Mouse (Mus musculus): ENCODE data around the gene Nfkbie.

Nfkbie gene

GRCm38 (mm10) chr17:45557998-45558862, 2.7 kb downstream of the Nfkbie start:
- in situ Hi-C loops (cut with MboI; ENCODE audit: low sequenced_read_pairs) = no loop called here

- in situ Hi-C loops (cut with MboI; ENCODE audit: low sequenced_read_pairs) = no loop called here
These were observed 4.4 kb downstream of the Nfkbie start for GRCm38 (mm10) chr17:45559732-45560525.

- in situ Hi-C loops (cut with MboI; ENCODE audit: low sequenced_read_pairs) = no loop called here
These were observed 7.7 kb downstream of the Nfkbie start for GRCm38 (mm10) chr17:45563216-45563615.

DNA sequence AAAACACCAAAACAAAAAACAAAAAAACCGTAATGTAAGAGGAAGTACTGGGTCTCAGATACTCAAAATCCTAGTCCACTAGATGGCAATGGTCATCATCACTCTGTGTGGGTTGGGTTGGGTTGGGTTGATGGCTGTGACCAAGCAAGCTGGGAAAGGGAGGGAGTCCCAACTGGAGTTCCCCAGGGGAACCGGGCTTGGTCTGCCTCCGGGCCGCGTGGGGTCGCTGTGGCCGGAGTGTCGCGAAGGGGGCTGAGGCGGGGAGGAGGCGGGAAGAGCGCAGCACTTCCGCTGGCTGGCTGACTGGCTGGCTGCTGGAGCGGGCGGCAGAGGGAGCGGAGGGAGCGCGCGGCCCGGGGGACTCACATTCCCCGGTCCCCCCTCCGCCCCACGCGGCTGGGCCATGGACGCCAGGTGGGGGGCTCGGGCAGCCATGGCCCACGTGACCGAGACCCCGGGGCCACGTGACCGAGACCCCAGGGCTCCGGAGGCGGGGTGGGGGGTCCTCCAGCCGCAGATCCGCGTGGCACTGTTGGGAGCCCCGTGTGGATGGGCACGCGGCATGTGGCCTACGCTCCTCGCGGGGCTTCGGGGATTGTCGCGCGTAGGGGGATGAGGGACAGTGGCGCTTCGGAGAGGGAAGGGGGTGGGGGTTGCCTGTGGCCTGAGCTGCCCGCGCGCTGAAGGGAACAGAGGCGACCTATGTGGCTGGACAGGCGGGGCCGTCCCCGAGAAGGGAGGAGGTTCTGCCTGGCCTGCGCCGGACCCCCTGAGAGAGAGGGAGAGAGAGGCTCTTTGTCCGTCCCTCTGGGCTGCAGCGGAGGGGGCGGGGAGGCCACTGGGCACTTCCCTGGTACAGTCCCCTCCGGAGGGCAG, 8.4 kb downstream of the Nfkbie start, which contains the start of gene Slc35b2:
Gene Slc35b2, plus strand, starts transcription at position 220 of the 876 bp plus-strand sequence.
- in situ Hi-C loops (cut with MboI; ENCODE audit: low sequenced_read_pairs) = no loop called here

DNA sequence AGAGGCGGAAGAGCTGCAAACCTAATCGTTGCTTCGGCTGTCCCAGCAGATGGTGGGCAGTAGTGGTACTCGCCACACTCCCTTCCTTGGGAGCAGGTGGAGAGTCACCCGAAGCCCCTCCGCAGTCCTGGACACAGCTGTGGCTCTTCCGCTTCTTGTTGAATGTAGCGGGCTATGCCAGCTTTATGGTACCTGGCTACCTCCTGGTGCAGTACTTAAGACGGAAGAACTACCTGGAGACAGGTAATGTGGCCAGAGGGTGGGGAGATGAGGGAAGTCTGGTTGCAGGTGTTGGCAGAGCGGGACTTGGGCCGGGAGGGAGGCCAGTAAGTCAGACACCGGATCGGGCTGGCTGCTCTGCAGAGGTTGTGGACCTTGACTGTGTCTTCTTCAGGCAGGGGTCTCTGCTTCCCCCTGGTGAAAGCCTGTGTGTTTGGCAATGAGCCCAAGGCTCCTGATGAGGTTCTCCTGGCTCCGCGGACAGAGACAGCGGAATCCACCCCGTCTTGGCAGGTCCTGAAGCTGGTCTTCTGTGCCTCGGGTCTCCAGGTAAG, 9.1 kb downstream of the Nfkbie start:
- in situ Hi-C loops (cut with MboI; ENCODE audit: low sequenced_read_pairs) = no loop called here

DNA sequence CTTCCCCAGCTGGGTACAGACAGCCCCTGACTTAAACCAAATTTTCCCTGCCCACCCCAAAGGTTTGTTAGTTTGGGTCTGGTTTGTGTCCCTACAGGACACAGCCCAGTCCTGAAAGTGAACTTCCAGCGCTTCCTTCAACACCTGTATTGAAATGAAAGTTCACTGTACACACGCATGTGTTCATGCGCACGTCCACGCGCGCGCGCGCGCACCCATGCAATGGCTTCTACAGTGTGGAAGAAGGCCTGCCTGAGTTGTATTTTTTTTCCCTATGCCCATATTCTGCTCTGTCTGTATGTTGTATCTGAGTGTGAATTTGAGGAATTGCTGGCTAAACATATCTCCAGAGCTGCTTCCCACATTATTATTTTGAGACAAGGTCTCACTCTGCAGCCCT, 9.6 kb downstream of the Nfkbie start:
- in situ Hi-C loops (cut with MboI; ENCODE audit: low sequenced_read_pairs) = no loop called here

GRCm38 (mm10) chr17:45566031-45566359, 10.5 kb downstream of the Nfkbie start:
- in situ Hi-C loops (cut with MboI; ENCODE audit: low sequenced_read_pairs) = no loop called here

- in situ Hi-C loops (cut with MboI; ENCODE audit: low sequenced_read_pairs) = no loop called here
These were observed 11.1 kb downstream of the Nfkbie start for GRCm38 (mm10) chr17:45566360-45567161.

DNA sequence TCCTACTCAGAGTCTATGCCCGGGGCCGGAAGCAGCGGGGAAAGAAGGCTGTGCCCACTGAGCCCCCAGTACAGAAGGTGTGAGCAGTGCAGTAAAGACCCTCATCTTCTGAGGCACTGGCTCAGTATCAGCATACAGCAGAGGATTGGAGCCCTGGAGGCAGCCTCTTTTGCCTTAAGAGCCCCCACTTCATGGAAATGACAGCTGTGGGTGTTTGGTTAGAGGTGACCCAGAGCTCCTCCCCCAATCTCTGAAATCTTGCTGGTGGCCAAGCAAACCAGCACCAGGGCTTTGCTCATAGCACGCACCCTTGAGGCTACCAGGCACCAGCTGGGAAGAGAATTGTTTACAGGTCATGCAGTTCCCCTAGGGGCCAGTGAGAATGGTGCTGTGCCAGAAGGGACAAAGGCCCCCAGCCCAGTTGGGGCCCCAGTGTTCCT, 11.7 kb downstream of the Nfkbie start:
- in situ Hi-C loops (cut with MboI; ENCODE audit: low sequenced_read_pairs) = no loop called here

DNA sequence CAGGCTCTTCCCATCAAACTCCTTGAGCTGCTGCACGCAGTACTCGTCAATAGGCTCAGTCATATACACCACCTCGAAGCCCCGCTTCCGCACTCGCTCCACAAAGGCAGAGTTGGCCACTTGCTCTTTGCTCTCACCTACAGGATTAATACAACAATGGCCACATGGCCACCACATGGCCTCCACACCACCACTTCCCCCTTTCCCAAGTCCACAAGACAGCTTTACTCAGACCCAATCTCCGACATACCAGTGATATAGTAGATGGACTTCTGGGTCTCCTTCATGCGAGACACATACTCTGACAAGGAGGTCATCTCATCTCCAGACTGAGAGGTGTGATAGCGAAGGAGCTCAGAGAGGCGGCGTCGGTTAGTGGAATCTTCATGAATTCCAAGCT, 13.5 kb downstream of the Nfkbie start:
- in situ Hi-C loops (cut with MboI; ENCODE audit: low sequenced_read_pairs) = no loop called here

GRCm38 (mm10) chr17:45569999-45570398, 14.5 kb downstream of the Nfkbie start:
- in situ Hi-C loops (cut with MboI; ENCODE audit: low sequenced_read_pairs) = no loop called here

- in situ Hi-C loops (cut with MboI; ENCODE audit: low sequenced_read_pairs) = no loop called here
These were observed 16.9 kb downstream of the Nfkbie start for GRCm38 (mm10) chr17:45572103-45573086.

GRCm38 (mm10) chr17:45573087-45573779, 17.7 kb downstream of the Nfkbie start, which contains the start of gene Hsp90ab1:
Gene Hsp90ab1 (minus strand): TSS chr17:45573271.
- in situ Hi-C loops (cut with MboI; ENCODE audit: low sequenced_read_pairs) = no loop called here

- in situ Hi-C loops (cut with MboI; ENCODE audit: low sequenced_read_pairs) = no loop called here
These were observed 18.2 kb downstream of the Nfkbie start for GRCm38 (mm10) chr17:45573780-45574123.

- in situ Hi-C loops (cut with MboI; ENCODE audit: low sequenced_read_pairs) = no loop called here
These were observed 18.7 kb downstream of the Nfkbie start for GRCm38 (mm10) chr17:45574129-45574761.

GRCm38 (mm10) chr17:45575123-45575897, 19.8 kb downstream of the Nfkbie start:
- in situ Hi-C loops (cut with MboI; ENCODE audit: low sequenced_read_pairs) = no loop called here

DNA sequence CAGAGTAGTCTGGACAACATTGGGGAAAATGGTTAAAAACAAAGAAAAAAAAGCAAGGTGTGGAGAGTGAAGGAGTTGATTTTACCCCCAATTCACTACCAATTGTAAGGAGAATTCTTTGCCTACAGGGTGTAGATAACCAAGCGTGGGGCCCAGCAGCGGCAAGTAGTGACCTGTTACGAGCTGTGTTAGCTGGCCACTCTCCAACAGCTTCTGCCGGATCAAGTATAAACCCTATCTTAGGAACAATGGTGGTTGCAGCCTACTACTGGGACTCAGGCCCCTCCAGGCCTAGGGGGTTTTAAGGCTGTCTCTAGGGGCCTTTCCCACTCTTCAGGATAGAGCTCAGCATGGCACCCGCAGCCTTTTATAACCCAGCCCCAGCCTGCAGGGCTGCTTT, 22.7 kb downstream of the Nfkbie start:
- in situ Hi-C loops (cut with MboI; ENCODE audit: low sequenced_read_pairs) = no loop called here
